Mouse (Mus musculus) heart, adult 10 weeks (tissue): ENCODE results near the gene Cnppd1. TPM values are rescaled to one million over a fixed set of nuclear protein-coding genes. Genes with fewer than 3 reads are reported as not detected.

ENCODE experiments used
- polyA plus RNA-seq: library from polyadenylated mRNA; stranded (reverse); fragments of 350-450 nt; fragmentation: Illumina TruSeq; extraction: RNeasy Lipid Tissue Mini Kit (QIAGEN cat#74804); gene quantifications from one replicate; pipeline ENCODE4 v1.2.3, GENCODE M21; 2014; ENCODE audit warnings: low read depth, low replicate concordance

Cnppd1 gene
- 31.4 TPM for polyA plus RNA-seq

DNA sequence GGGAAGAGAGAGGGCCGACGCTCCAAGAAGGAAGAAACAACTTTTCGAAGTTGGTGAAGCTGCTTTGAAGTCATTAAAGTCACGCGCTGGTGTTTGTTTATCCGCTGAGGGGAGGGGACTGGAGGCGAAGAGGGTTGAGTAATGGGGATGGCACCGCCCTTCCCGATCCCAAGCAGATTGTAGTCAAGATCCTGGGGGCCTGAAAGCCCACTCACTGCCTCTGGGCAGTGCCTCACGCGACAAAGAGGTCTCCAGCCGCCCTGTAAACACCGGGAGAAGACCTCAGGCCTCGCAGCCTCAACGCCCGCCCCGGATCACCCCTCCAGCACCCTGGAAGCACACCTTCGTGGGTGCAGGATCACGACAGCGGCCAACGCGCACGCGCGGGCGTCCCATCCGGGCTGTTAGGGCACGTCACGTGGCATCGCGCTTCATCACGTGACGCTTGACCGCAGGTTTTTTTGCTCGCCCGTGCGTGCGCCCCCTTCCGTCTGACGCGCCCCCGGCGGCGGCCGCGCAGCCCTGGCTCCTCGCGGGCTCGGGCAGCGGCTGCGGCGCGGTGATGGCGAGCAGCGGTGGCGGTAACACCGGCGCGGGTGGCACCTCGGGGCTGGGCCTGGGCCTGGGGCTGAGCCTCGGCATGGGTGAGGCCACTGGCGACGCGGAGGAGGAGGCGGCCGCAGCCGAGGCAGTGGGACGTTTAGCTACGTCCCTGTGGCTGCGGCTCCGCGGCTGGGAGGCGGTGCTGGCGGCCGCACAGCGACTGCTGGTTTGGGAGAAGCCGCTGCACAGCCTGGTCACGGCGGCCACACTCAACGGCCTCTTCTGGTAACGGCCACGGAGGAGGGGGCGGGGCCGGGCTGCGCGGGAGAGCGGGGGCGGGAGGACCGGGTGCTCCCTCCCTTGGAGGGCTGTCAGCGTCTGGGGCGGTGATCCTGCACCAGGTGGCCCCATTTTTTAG is at the start of gene Cnppd1, which contains the start of gene Retreg2:
Cnppd1 (minus strand) TSS at position 411 of the 961 bp plus-strand sequence.
Retreg2 (plus strand) TSS at position 478 of the 961 bp plus-strand sequence.

DNA sequence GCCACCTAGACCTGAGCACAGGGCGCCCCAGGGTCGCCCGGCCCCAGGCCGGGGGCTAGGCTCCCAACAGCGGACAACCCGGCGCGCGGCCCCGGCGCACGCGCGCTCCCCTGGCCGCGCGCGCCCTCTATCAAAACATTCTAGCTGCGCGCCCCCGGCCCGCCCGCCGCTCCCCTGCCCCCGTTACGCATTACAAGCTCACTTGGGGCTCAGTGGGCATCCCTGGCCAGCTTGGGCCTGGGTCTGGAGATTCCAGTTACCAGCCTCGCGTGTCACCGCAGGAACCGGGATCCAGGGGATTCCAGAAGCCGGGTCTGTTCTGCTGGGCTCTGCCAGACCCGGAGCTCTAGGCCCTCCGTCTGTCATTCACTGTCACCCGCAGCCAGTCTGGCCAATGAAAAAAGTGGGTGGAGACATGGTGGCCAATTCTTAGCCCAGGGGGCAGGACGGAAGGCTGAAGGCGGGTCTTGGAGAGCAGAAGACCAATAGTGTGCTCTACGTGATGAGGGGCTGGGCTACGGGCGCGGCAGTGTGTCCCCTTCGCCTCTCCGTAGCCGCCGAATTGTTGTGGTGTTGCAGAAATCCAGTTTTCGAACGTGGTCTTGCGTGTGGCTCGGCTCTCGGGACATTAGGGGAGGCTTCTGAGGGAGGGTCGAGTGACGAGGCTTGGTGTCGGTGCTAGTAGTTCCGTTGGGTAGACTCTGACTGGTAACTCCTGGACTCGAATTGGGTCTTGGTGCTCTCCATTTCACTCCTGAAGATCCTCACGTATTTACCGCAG is 49.3 kb upstream of the Cnppd1 start, which contains the start of the genes Ankzf1 and Atg9a:
Ankzf1 (plus strand) TSS at position 530 of the 781 bp plus-strand sequence.
Atg9a (minus strand) TSS at position 575 of the 781 bp plus-strand sequence.

DNA sequence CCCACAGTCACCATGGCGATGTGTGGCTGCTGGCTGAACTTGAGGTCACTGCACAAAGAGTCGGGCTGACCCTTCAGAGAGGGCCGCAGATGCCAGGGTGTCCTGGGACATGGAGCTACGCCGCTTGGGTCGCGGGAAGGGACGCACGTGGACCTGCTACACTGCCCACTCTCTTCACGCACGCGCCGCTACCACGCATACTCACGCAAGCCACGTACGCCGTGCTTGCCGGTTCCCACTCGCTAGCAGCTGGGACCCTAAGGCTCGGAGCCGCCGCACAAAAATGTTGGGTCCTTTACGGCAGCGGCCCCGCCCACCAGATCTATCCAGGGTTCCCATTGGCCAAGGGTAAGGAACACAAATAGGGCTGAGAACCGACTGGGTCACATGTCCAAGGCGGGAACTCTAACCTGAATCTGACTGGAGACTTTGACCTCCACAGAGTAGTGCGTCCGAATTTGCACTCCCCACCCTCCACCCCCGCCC is 37.6 kb upstream of the Cnppd1 start, which contains the start of gene Abcb6:
Abcb6 (minus strand) TSS at position 288 of the 486 bp plus-strand sequence.

DNA sequence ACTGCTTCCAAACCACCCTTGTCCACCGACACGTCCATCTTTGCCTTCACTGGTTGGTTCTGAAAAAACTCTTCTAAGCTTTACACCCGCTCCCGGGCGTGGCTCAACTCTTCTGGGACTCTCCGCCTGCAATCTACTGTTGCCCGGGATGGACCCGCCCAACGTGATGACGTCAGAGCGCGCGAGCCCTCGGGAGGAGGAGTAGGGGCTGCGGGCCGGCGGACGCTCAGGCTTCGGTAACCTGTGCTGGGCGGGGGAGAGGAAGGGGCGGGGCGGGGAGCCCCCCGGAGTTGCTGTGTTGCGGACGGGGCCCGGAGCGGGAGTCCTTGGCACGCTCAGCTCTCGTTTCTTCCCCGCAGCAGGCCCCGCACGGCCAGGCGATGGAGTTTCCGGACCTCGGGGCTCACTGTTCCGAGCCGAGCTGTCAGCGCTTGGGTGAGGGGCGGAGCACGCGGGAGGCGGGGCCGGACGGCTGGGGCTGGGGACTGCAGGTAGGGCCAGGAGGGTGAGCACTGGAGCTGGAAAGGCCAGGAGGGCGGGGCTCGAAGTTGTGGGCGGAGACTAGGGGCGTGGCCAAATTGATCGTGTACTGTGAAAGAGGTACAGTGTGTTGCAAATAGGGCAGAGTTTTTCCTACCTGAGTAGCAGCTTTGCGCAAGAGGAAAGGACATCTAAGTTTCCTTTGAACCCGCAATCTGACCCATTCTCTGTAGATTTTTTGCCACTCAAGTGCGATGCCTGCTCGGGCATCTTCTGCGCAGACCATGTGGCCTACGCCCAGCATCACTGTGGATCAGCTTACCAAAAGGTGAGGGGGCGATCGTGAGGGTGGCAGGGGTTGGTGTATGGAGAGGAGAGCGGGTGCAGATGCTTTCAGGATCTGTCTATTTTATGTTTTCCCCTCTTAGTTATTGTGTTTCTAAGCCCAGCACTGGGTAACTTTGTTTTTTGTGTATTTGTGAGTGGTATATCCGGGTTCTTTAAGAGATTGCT is 26.3 kb upstream of the Cnppd1 start, which contains the start of gene Zfand2b:
Zfand2b (plus strand) TSS at position 175 of the 993 bp plus-strand sequence.

DNA sequence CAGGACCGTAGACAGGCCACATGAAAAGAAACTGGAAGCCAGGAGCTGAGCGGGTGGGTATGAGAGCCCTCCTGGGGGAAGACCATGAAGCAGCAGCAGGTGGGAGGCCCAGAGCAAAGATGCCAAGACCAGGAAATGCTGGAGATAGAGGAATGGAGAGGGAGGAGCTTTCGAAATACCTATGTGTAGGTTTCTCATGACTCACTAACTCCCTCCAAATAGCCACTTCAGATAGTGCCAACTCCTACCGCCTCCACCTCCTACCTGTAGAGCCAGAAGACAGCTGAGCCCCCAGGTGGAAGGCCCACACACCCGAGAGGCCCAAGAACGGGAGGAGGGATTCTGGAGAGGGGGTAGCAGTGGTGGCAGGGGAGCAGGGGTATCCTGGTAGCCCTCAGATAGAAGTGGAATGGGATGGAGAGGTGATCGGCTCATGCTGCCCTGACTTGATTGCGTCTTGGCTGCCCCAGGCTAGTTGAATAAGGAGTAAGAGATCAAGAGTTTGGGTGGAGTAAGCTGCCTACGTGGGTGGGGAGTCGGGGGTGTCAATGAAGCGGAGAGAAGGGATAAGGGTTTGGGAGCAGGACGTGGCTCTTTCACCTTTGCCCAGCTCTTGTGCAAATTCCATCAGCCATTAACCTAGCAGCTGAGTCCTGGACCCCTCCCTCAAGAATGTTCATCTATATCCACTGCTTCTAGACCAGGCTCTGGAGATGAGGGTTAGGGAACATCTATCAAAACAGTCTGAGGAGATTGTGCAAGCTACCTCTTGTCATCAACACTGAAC is 8.9 kb downstream of the Cnppd1 start, which contains the start of gene Slc23a3:
Slc23a3 (minus strand) TSS at position 470 of the 787 bp plus-strand sequence.

DNA sequence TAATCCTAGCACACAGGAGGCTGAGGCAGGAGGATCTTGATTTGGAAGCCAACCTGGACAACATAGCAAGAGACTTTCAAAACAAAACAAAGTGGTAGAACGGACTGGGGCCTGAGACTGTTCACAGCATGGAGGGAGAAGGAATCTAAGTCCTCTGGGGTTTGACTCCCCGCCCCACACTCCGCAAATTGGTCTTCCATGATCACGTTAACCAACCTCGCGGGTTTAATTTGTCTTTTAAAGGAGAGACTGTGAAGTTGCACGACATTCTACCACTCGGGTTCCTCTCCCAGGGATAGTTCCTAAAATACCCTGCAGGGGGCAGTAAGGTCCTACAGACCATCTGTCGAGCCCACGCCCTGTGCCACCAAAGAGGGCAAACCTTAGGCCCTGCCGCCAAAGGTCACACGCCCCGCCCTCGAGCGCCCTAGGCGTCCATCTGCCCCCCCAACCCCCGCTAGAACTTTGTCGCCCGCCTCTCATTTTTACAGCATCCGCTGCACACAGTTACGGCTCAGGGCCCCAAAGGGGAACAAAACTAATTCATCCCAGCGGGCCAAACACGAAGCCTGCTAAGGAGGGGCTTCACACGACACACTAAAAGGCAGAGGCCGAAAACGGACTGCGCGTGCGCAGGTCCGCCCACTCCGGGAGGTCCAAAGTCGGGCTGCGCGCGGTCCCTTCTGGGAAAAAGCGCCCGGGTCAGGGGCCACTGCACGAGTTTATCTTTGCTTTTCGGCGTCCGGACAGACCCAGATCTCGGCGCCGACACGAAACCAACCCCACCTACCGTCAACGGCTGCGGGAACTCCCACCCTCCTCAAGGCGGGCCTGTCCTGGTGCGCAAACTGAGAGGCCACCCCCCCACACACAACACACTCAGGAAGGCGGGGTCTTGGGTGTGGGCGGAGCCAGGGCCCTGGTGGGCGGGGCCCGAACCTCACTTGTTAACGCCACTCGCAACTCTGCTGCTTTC is 17.9 kb downstream of the Cnppd1 start, which contains the start of gene Nhej1:
Nhej1 (minus strand) TSS at position 855 of the 976 bp plus-strand sequence.

Other genes with a start within 250 kb of the Cnppd1 start
- not detected for gene Cryba2, start 249.6 kb downstream of the Cnppd1 start, polyA plus RNA-seq
- gene Cfap65, start 207.1 kb downstream of the Cnppd1 start, polyA plus RNA-seq = not detected
- gene Ihh, start 191.0 kb downstream of the Cnppd1 start, polyA plus RNA-seq = not detected
- 6.0 TPM for gene Nhej1, start 17.5 kb downstream of the Cnppd1 start, polyA plus RNA-seq
- gene Slc23a3, start 8.8 kb downstream of the Cnppd1 start, polyA plus RNA-seq = 0.92 TPM
- gene Retreg2, start 67 bp upstream of the Cnppd1 start, polyA plus RNA-seq = 22.9 TPM
- gene Zfand2b, start 25.9 kb upstream of the Cnppd1 start, polyA plus RNA-seq = 18.5 TPM
- gene Abcb6, start 37.7 kb upstream of the Cnppd1 start, polyA plus RNA-seq = 19.1 TPM
- 18.6 TPM for gene Ankzf1, start 49.4 kb upstream of the Cnppd1 start, polyA plus RNA-seq
- gene Atg9a, start 49.5 kb upstream of the Cnppd1 start, polyA plus RNA-seq = 60.8 TPM
- gene Glb1l, start 68.1 kb upstream of the Cnppd1 start, polyA plus RNA-seq = 3.8 TPM
- gene Stk16, start 68.1 kb upstream of the Cnppd1 start, polyA plus RNA-seq = 57.6 TPM
- 524 TPM for gene Tuba4a, start 77.2 kb upstream of the Cnppd1 start, polyA plus RNA-seq
- not detected for gene A630095N17Rik, start 89.4 kb upstream of the Cnppd1 start, polyA plus RNA-seq
- 138 TPM for gene Dnajb2, start 93.7 kb upstream of the Cnppd1 start, polyA plus RNA-seq
- gene Ptprn, start 121.8 kb upstream of the Cnppd1 start, polyA plus RNA-seq = 1.8 TPM
- not detected for gene Resp18, start 135.7 kb upstream of the Cnppd1 start, polyA plus RNA-seq
- gene Dnpep, start 175.3 kb upstream of the Cnppd1 start, polyA plus RNA-seq = 85.9 TPM
- 1,259 TPM for gene Des, start 217.6 kb upstream of the Cnppd1 start, polyA plus RNA-seq
- 125 TPM for gene Speg, start 232.6 kb upstream of the Cnppd1 start, polyA plus RNA-seq